Mouse (Mus musculus) spleen, adult 2 months (tissue): ENCODE results near the gene Lrrn2.

Experiments
- CTCF ChIP-seq: fragments of 200-500 bp; IDR thresholded peaks from 2 replicates; pipeline ENCODE4 v1.5.1; 2011; ENCODE audit warnings: mild to moderate bottlenecking, inconsistent platforms; ENCODE audit not compliant: insufficient read depth, insufficient read length, insufficient replicate concordance; ENCODE audit errors: extremely low read depth
- POLR2A ChIP-seq: fragments of 200-500 bp; IDR thresholded peaks from 2 replicates; pipeline ENCODE4 v1.6.1; 2011; ENCODE audit warnings: low read depth, low read length, inconsistent platforms

DNA sequence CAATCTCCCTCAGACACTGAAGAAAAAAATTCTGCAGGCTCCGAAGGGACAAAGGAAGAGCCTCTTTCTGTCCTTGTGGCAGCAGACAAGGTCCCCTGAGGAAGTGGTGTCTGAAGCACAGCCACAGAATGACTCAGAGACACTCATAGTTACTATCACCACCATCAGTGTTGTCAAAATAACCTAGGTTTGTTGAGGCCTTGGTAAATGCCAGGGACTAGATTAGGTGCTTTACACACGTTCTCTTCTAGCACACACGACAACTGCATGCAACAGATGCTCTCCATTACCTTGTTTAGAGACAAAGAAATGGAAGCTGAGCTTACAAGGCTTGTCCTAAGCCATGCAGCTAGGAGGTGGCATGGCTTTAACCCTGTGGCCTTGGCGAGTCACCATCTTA is 14.5 kb upstream of the Lrrn2 start:
- TF ChIP-seq CTCF (no peak), POLR2A (no peak)
